Mouse (Mus musculus): ENCODE results near the gene Gucd1.

DNA sequence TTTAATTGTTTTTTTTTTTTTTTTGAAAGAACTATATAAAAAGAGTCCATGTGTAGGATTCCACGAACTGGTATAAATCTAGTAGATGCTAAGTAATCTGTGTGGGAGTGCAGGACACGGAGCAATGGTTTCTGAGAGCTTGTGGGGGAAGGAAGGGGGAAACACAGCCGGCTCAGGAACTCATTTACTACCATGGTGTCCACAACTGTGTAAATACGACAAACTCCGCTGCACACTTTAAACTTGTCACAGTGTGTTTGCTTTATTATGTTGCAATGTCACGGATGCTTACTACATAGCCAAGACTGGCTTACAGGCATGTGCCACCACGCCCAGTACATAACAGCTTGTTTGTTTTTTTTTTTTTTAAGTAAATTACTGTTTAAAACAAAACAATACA lies 32.1 kb upstream of the Gucd1 start:
- TF ChIP-seq POLR2A (IDR thresholded peaks at IDR 0.05; ENCODE audit: borderline replicate concordance, control insufficient read depth, low read depth, low read length) (no peak), CTCF (IDR thresholded peaks at IDR 0.05; ENCODE audit: control insufficient read depth, insufficient read depth, low read length) (no peak)
